Mouse (Mus musculus): ENCODE measurements around the gene Gm39566.

Gm39566 gene

DNA sequence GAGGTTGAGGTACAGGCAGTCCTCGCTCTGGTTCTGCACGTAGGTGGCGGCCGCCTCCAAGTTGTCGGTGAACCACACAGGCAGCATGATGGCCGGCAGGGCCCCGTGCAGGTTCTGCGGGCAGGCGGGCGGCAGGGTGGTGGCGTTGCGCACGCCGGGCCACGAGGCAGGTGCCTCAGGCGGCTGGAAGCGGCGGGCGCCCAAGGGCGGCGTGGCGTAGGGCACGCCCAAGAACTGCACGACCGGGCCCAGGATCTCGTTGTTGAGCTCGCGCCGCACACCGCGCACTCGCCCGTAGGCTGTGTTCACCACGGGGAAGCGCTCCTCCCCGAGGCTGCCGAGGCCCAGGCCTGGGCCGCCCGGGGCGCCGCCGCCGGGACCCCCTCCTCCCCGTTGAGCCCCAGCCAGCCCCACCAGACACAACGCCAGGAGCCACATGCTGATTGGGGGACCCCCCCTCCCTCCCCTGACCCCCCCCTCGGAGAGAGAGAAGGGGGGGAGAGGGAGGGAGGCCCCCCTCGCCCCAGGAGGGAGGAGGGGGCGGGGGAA is 19.0 kb upstream of the Gm39566 start:
- DNase-seq (ENCODE audit: low spot score in 2 of 2), result no peak

- no peak for DNase-seq (ENCODE audit: low spot score in 2 of 2)
Observed at GRCm38 (mm10) chr11:69833554-69833953, 18.5 kb upstream of the Gm39566 start.

DNA sequence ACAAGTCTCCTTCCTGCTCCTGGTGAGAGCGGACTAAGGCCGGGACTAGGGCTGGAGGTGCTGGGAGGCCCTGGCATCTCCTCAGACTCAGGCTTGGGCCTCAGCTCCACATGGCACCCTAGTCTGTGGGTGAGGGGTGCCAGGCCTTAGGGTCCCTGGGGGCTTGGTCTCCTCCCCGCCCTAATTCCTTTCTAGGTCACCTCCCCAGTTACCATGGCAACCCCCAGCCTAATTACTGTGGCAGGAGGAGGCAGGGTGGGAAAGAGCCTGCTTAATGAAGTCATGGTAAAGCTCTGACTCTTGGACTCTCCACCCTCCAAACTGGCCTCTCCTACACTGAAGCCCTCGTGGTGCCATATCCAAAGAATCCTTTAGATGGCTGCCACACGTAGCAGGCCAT is 13.7 kb upstream of the Gm39566 start:
- DNase-seq (ENCODE audit: low spot score in 2 of 2), result no peak

DNA sequence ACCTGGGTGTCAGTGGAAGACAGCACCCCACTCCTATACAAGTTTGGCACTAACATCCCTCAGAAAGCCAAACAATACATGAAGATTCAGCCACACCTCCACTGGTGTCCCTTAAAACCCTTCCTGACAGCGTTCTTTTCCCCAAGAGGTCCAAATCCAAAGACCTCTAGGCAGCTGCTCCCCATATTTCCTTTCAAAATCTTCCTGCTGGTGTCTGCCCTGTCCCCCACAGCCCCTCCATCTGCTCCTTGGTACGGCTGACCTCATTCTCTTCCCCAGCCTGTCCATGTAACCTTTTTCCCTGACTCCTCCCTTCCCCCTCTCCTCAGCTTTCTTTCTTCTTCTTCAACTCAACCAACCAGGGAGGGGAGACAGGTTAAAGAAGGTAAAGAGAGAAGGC is 8.4 kb upstream of the Gm39566 start:
- no peak for DNase-seq (ENCODE audit: low spot score in 2 of 2)

- no peak for DNase-seq (ENCODE audit: low spot score in 2 of 2)
Observed at GRCm38 (mm10) chr11:69822080-69822479, 7.0 kb upstream of the Gm39566 start, which contains the start of gene Spem1. Gene Spem1, minus strand, starts transcription at chr11:69822180.

GRCm38 (mm10) chr11:69818871-69819270 is 3.8 kb upstream of the Gm39566 start:
- no peak for DNase-seq (ENCODE audit: low spot score in 2 of 2)

GRCm38 (mm10) chr11:69818365-69818764 is 3.3 kb upstream of the Gm39566 start, which contains the start of gene Spem2:
Gene Spem2, minus strand, starts transcription at chr11:69818465.
- DNase-seq (ENCODE audit: low spot score in 2 of 2), result no peak

DNA sequence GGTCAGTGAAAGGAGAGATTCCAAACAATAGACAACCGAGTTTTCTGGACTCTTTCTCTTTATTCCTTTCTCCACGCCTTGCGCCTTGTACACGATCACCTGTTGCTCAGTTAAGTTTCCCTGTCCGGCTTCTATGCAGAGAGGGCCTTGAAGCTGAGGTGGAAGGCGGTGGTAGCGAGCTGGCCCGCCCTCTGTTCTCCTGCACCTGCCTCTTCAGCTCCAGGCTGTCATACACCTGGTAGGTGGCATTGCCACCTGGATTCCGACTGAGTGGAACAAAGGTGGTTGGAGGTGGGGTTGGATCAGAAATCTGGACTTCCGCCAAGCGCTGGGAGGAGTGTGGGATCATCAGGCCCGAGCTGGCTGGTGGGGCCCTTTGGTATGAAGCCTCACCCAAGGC is 1.4 kb upstream of the Gm39566 start:
- no peak for DNase-seq (ENCODE audit: low spot score in 2 of 2)

GRCm38 (mm10) chr11:69810280-69810679 is 4.8 kb downstream of the Gm39566 start:
- DNase-seq (ENCODE audit: low spot score in 2 of 2), result no peak

- DNase-seq (ENCODE audit: low spot score in 2 of 2), result no peak
Observed at GRCm38 (mm10) chr11:69807641-69808040, 7.5 kb downstream of the Gm39566 start.

GRCm38 (mm10) chr11:69806378-69806777 is 8.7 kb downstream of the Gm39566 start:
- no peak for DNase-seq (ENCODE audit: low spot score in 2 of 2)

DNA sequence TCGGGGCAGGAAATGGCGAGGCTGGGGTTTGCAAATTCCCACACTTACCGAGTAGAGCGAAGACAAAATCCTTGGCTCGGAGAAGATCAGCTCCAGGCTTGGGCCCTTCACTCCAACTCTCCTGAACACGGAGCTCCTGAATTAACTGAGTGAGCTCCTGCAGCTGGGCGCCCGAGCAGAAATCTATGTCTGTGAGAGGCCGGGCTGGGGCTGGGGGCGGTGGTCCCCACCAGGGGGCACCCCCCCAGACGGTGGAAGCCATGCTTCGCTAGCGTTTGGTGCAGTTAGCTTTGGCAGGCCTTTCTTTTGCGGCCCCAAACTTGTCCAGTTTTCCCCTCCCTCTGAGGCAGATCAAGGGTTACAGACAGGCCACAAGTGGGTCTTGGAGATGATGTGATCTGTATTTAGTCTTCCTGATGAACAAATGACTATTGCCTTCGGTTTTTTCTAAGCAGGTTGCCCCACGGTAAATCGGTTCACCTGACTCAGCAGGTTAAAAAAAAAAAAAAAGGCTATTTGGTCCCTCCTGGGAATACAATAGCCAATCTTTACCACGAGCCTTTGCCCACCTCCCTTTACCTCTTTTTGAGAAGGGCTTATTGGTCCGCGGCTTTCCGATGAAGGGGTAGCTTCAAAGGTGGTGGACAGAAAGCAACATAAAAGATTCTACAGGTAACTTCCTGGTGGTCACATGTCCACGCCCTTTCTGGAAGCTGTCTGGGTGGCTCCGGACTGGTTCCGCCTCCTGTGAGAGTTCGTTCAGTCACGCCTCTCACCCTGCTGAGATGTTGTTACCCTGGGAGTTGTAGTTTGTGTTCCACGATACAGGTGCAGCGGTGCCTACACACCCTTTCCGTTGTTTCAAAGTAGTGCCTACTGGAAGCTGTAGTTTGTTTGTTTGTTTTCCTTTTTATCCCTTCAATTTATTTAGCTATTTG is 9.9 kb downstream of the Gm39566 start, which contains the start of gene Tmem102:
Tmem102 (minus strand) TSS at position 653 of the 938 bp plus-strand sequence.
- no peak for DNase-seq (ENCODE audit: low spot score in 2 of 2)

DNA sequence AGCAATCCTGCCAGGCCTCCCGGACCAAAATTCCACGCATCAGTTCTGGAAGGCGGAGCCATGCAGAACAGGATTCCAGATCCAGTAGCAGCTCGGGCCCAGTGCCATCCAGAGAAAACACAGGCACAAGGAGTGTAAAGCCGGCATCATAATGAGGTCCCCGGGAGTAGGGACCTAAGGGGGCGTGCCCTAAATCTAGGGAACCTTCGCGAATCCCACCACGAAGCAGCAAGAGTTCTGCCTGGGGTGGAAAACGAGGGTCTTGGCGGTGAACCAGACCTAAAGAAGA is 10.5 kb downstream of the Gm39566 start:
- peak; percentile 39 to 45 for DNase-seq (ENCODE audit: low spot score in 2 of 2)

GRCm38 (mm10) chr11:69803786-69804651 is 11.1 kb downstream of the Gm39566 start:
- DNase-seq (ENCODE audit: low spot score in 2 of 2), result peak; percentile 74 to 78

GRCm38 (mm10) chr11:69803328-69803727 is 11.8 kb downstream of the Gm39566 start:
- no peak for DNase-seq (ENCODE audit: low spot score in 2 of 2)

DNA sequence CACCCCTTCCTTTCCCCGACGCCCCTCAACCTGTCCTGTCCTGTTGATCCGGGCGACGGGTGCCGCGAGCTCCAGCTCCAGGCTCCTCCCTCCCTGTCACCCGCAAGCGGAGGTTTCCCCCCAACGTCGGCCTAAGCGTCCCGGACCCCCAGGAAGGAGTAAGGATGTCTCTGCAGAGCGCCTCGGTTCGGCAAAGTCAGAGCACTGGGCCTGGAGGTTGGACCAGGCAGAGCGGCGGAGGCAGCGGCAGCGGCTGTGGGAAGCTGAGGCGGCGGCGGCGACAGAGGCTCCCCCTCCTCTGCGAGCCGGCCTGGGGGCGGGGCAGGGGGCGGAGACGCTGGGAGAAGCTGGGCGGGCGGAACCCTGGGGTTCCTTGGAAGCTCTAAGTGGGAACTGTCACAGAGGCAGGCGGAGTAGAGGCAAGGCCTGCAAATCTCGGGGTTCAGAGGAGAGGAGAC is 12.4 kb downstream of the Gm39566 start:
- peak; percentile 89 for DNase-seq (ENCODE audit: low spot score in 2 of 2)

GRCm38 (mm10) chr11:69801379-69801977 is 13.6 kb downstream of the Gm39566 start, which contains the start of gene Fgf11:
Gene Fgf11, minus strand, starts transcription at chr11:69801857.
- DNase-seq (ENCODE audit: low spot score in 2 of 2), result no peak

GRCm38 (mm10) chr11:69800392-69801197 is 14.5 kb downstream of the Gm39566 start:
- DNase-seq (ENCODE audit: low spot score in 2 of 2), result peak in 1 of 2 experiments; percentile 29

- no peak for DNase-seq (ENCODE audit: low spot score in 2 of 2)
Observed at GRCm38 (mm10) chr11:69800138-69800391, 15.0 kb downstream of the Gm39566 start.

DNA sequence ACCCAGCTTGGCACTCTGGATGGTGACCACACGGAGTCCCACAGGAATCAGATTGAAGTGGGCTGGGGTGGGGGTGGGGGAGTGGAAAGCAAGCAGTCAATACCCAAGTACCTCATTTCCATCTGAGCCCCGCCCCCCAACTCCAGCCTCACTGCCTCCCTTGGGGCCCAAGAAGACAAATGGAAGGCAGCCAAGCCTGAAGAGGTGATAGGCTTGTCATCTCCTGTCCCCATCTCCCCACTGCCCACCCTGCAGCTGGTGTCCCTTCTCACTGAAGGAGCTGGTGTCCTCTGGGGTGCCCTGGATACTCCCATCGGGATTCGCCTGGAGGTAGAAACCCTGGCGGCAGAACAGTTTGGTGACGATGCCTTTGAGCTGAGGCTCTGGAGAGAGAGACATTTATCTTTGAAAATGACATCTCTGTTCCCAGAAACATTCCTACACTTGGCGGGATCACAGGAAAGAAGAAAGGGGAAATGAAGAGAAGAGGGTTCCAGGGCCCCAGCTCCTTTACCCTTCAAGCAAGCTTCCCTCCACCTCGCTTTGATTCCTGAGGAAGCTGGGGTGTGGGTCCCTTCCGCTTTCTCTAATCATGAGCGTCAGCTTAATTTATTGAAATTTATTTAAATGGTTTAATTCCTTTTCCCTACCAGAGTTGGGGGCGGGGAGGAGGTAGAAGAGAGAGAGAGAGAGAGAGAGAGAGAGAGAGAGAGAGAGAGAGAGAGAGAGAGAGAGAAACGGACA is 15.5 kb downstream of the Gm39566 start:
- no peak for DNase-seq (ENCODE audit: low spot score in 2 of 2)

All from heart, adult 9 months (tissue).